Mouse (Mus musculus) neural tube, embryonic 13.5 days (tissue): Measurements from ENCODE around the gene Rnf150. TPM values are rescaled to one million over a fixed set of nuclear protein-coding genes. Genes with fewer than 3 reads are reported as not detected.

ENCODE experiments used
- ATAC-seq: fragments of 200-750 bp; cut with Nextera tagmentation; 2 replicates; pipeline ENCODE4 v1.8.0; 2017; ENCODE audit warnings: low read depth, mild to moderate bottlenecking, moderate TSS enrichment, moderate library complexity
- H3K27ac ChIP-seq: fragments of 300-500 bp; sonication (generic); replicated peaks from 2 replicates; pipeline ENCODE4 v1.5.1; 2015; ENCODE audit warnings: moderate library complexity, mild to moderate bottlenecking, inconsistent platforms
- H3K27me3 ChIP-seq: fragments of 300-500 bp; sonication (generic); 2 replicates; pipeline ENCODE4 v1.6.1; 2015; ENCODE audit warnings: mild to moderate bottlenecking, inconsistent platforms
- H3K36me3 ChIP-seq: fragments of 300-500 bp; sonication (generic); 2 replicates; pipeline ENCODE4 v1.6.1; 2015; ENCODE audit warnings: mild to moderate bottlenecking, inconsistent platforms
- H3K4me1 ChIP-seq: fragments of 300-500 bp; sonication (generic); replicated peaks from 2 replicates; pipeline ENCODE4 v1.6.1; 2015; ENCODE audit warnings: inconsistent platforms
- H3K4me2 ChIP-seq: fragments of 300-500 bp; sonication (generic); 2 replicates; pipeline ENCODE4 v1.6.1; 2015; ENCODE audit warnings: inconsistent platforms, mild to moderate bottlenecking, moderate library complexity
- H3K4me3 ChIP-seq: fragments of 300-500 bp; sonication (generic); 2 replicates; pipeline ENCODE4 v1.5.1; 2015; ENCODE audit warnings: mild to moderate bottlenecking, inconsistent platforms
- H3K9ac ChIP-seq: fragments of 300-500 bp; sonication (generic); 2 replicates; pipeline ENCODE4 v1.6.1; 2015; ENCODE audit warnings: moderate library complexity, mild to moderate bottlenecking, inconsistent platforms
- H3K9me3 ChIP-seq: fragments of 300-500 bp; sonication (generic); 2 replicates; pipeline ENCODE4 v1.6.1; 2016; ENCODE audit warnings: inconsistent platforms
- WGBS: fragments of 180-500 bp; shearing (Covaris S2); methylation state at CpG from one replicate; pipeline ENCODE4 v1.1.7; 2015; 5-methylcytosine and 5-hydroxymethylcytosine counted together
- polyA plus RNA-seq: library from polyadenylated mRNA; unstranded; fragments of >200 nt; fragmentation: Nextera tagmentation; extraction: Ambion mirVana; gene quantifications from 2 replicates; pipeline ENCODE4 v1.2.1, GENCODE M21; 2015

Gene Rnf150
- polyA plus RNA-seq, 1 experiment from 2014 or later: 3.0 TPM

DNA sequence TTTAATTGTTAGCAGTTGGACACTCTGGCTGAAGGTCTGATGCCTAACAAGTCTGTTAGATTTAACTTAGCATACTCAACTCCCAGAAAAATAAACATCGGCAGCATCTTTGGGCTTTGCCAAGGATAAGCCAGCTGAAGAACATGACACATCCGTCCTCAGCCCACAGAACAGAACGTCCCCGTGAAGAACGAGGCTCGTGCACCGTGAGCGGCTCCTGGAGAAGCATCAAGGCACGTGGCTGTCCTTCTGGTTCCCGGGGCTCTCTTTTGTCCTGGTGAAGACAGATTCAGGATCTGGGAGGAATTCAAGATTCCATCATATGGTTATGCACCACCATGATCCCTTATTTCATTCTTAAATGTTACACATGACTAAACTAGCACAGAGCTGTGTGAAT lies 175.4 kb downstream of the Rnf150 start:
- WGBS: 88% methylated on average over 10 of the region's 10 CpGs
- Histone ChIP-seq H3K4me2 (no peak overlapping the region), H3K9ac (no peak overlapping the region), H3K36me3 (peaks cover 18% of the 10 kb centered on the region; the same call in 1 of the 2 replicates), H3K9me3 (no peaks in the 10 kb centered on the region), H3K27me3 (no peaks in the 10 kb centered on the region), H3K4me1 (no peaks in the 10 kb centered on the region), H3K27ac (no peak overlapping the region), H3K4me3 (no peak overlapping the region)
- ATAC-seq: no peak

- 86% methylated on average over 4 of the region's 4 CpGs for WGBS
Measured at GRCm38 (mm10) chr8:83041440-83041839, 178.3 kb downstream of the Rnf150 start.

DNA sequence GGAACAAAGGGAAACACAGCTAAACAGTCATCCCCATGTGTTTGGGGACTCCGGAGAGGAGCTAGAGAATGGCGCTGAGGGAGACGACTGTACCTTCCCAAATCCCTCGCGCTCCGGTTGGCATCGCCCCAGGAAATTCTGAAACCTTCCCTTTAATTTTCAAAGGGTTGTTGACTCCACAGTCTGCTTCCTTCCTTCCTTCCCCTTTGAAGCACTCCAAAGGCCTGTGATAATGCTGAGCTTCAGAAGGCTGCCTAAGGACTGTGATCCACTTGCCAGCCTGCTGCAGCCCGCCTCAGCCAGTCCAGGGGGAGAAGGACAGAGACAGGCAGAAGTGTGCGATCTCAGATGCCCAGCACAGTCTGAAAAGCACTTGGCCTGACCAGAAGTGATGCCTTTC lies 183.8 kb downstream of the Rnf150 start:
- 91% methylated on average over 9 of the region's 9 CpGs for WGBS
- no peaks in the 10 kb centered on the region for H3K9me3 ChIP-seq
- no peaks in the 10 kb centered on the region for H3K27me3 ChIP-seq
- no peak overlapping the region for H3K9ac ChIP-seq
- H3K27ac ChIP-seq: no peak overlapping the region; the same call in 1 of the 2 replicates
- no peaks in the 10 kb centered on the region for H3K36me3 ChIP-seq
- no peak overlapping the region for H3K4me3 ChIP-seq
- no peak for ATAC-seq
- no peak overlapping the region for H3K4me2 ChIP-seq
- peaks cover 14% of the 10 kb centered on the region for H3K4me1 ChIP-seq

More at GRCm38 (mm10) chr8:83041440-83041839, 178.3 kb downstream of the Rnf150 start:
- no peak overlapping the region for H3K4me2 ChIP-seq
- no peak for ATAC-seq
- H3K27ac ChIP-seq: no peak overlapping the region
- no peaks in the 10 kb centered on the region for H3K9me3 ChIP-seq
- H3K4me1 ChIP-seq: no peaks in the 10 kb centered on the region
- H3K36me3 ChIP-seq: peaks cover 11% of the 10 kb centered on the region; the same call in 1 of the 2 replicates
- no peaks in the 10 kb centered on the region for H3K27me3 ChIP-seq
- no peak overlapping the region for H3K9ac ChIP-seq
- no peak overlapping the region for H3K4me3 ChIP-seq

- Histone ChIP-seq H3K27ac (peak overlapping the region; percentile 61; the same call in 1 of the 2 replicates), H3K27me3 (no peaks in the 10 kb centered on the region), H3K9me3 (no peaks in the 10 kb centered on the region), H3K4me2 (no peak overlapping the region), H3K4me1 (peaks cover 16% of the 10 kb centered on the region), H3K36me3 (no peaks in the 10 kb centered on the region), H3K4me3 (no peak overlapping the region), H3K9ac (no peak overlapping the region)
- WGBS: 63% methylated on average over 6 of the region's 6 CpGs
- ATAC-seq: no peak
Measured at GRCm38 (mm10) chr8:83048527-83048926, 185.4 kb downstream of the Rnf150 start.

DNA sequence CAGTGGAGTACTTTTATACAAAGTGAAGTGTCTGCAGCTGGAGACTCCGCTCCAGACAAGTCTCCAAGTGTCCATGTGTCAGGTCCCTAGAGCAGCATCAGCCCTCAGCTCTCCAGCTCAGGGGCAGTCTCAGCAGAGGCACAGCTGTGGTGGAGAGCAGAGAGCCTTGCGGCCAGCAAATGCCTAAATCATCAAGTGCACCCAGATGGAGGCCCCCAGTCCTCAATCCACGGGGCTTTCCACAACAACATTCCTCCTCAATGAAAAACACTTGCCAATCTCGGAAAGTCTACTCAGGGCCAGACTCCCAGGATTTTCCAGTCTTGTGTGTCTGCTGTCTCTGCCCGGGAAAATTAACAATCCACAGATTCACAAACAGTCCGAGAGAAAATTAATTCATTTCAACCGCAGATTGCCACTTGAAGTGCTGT lies 186.0 kb downstream of the Rnf150 start:
- Histone ChIP-seq H3K4me2 (no peak overlapping the region), H3K4me1 (peaks cover 21% of the 10 kb centered on the region), H3K27ac (peak overlapping the region; percentile 61; the same call in 1 of the 2 replicates), H3K9me3 (no peaks in the 10 kb centered on the region), H3K36me3 (no peaks in the 10 kb centered on the region), H3K4me3 (no peak overlapping the region), H3K9ac (no peak overlapping the region), H3K27me3 (no peaks in the 10 kb centered on the region)
- 0 out of 2 replicates have a peak, but pooled peaks have one; percentile 48 for ATAC-seq
- WGBS: 46% methylated on average over 7 of the region's 7 CpGs

DNA sequence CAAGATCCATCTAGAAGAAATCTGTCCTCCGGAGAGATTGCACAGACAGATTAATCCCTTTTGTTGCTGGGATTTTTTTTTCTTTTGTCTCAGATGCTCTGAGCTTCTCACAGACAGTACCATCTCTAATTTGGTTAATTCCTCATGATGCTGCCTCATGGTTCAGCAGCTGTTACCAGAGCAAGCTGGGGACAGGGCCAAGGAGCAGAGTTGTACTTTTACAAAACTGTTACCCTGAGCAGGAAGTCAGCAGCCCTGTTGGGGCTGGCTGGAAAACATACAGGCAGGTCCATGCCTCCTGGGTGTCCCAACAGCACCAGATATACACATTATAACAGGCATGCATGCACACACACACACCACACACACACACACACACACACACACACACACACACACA lies 186.5 kb downstream of the Rnf150 start:
- Histone ChIP-seq H3K9ac (no peak overlapping the region), H3K4me3 (no peak overlapping the region), H3K9me3 (no peaks in the 10 kb centered on the region), H3K36me3 (no peaks in the 10 kb centered on the region), H3K27ac (peak overlapping the region; percentile 61), H3K27me3 (no peaks in the 10 kb centered on the region), H3K4me2 (no peak overlapping the region), H3K4me1 (peaks cover 21% of the 10 kb centered on the region)
- ATAC-seq: no peak
- 34% methylated on average over 1 of the region's 1 CpGs for WGBS

GRCm38 (mm10) chr8:83052896-83053295 lies 189.7 kb downstream of the Rnf150 start:
- WGBS: 92% methylated on average over 4 of the region's 4 CpGs
- Histone ChIP-seq H3K9me3 (no peaks in the 10 kb centered on the region), H3K27me3 (no peaks in the 10 kb centered on the region), H3K4me1 (peaks cover 21% of the 10 kb centered on the region), H3K4me2 (no peak overlapping the region), H3K9ac (no peak overlapping the region), H3K36me3 (no peaks in the 10 kb centered on the region), H3K27ac (no peak overlapping the region), H3K4me3 (no peak overlapping the region)
- no peak for ATAC-seq

DNA sequence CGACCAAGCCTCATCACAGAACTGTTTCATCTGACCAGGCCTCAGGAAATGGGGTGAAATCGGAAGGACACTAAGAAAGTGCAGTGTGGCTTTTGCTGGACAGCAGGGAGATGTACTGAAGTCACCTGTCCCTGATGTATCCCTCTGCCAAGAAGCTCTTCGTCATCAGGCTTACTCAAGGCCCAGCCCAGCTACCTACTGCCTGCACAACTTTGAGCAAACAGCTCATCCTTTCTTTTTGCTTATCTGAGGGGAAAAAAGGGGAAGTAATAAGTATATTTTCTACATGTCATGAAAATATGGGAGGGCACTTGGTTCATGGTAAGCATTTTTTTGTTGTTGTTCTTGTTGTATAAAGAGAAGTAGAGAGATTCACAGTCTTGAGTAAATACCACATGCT lies 191.6 kb downstream of the Rnf150 start:
- Histone ChIP-seq H3K4me1 (peaks cover 7% of the 10 kb centered on the region), H3K9ac (no peak overlapping the region), H3K27me3 (no peaks in the 10 kb centered on the region), H3K27ac (no peak overlapping the region; the same call in 1 of the 2 replicates), H3K36me3 (no peaks in the 10 kb centered on the region), H3K4me3 (no peak overlapping the region), H3K9me3 (no peaks in the 10 kb centered on the region), H3K4me2 (no peak overlapping the region)
- ATAC-seq: no peak
- 92% methylated on average over 3 of the region's 3 CpGs for WGBS

- Histone ChIP-seq H3K27ac (no peak overlapping the region), H3K9ac (no peak overlapping the region), H3K27me3 (no peaks in the 10 kb centered on the region), H3K9me3 (no peaks in the 10 kb centered on the region), H3K4me2 (no peak overlapping the region), H3K4me1 (peaks cover 15% of the 10 kb centered on the region), H3K4me3 (no peak overlapping the region), H3K36me3 (no peaks in the 10 kb centered on the region)
- no peak for ATAC-seq
- WGBS: 75% methylated on average over 8 of the region's 8 CpGs
Measured at GRCm38 (mm10) chr8:83058951-83059350, 195.8 kb downstream of the Rnf150 start.

GRCm38 (mm10) chr8:83060076-83060475 lies 196.9 kb downstream of the Rnf150 start:
- Histone ChIP-seq H3K27ac (no peak overlapping the region), H3K9ac (no peak overlapping the region), H3K27me3 (no peaks in the 10 kb centered on the region), H3K36me3 (no peaks in the 10 kb centered on the region), H3K4me3 (no peak overlapping the region), H3K9me3 (no peaks in the 10 kb centered on the region), H3K4me2 (no peak overlapping the region), H3K4me1 (peaks cover 14% of the 10 kb centered on the region)
- no peak for ATAC-seq
- WGBS: 89% methylated on average over 2 of the region's 2 CpGs

GRCm38 (mm10) chr8:83061257-83061656 lies 198.1 kb downstream of the Rnf150 start:
- Histone ChIP-seq H3K36me3 (no peaks in the 10 kb centered on the region), H3K27me3 (no peaks in the 10 kb centered on the region), H3K9me3 (no peaks in the 10 kb centered on the region), H3K9ac (no peak overlapping the region), H3K4me2 (no peak overlapping the region), H3K4me1 (peaks cover 14% of the 10 kb centered on the region), H3K27ac (no peak overlapping the region), H3K4me3 (no peak overlapping the region)
- 76% methylated on average over 5 of the region's 5 CpGs for WGBS
- ATAC-seq: no peak; the same call in 1 of the 2 replicates

DNA sequence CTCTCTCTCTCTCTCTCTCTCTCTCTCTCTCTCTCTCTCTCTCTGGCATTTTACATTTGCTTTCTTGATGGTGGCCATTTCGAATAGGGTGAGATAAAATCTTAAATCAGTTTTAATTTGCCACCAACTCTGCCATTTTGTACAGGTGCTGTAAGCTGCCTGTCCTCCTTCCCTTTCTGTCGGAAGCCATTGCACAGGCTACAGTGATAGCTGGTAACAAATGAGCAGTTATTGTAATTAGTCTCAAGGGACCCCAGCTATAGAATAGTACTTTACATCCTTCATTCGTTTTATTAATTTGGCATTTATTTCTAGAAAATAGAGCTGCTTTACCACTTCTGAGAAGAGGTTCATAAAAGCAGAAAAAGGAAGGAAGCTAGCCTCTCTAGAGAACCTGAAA lies 198.7 kb downstream of the Rnf150 start:
- Histone ChIP-seq H3K9ac (no peak overlapping the region), H3K27ac (no peak overlapping the region), H3K4me1 (peaks cover 14% of the 10 kb centered on the region), H3K4me2 (no peak overlapping the region), H3K27me3 (no peaks in the 10 kb centered on the region), H3K4me3 (no peak overlapping the region), H3K9me3 (no peaks in the 10 kb centered on the region), H3K36me3 (no peaks in the 10 kb centered on the region)
- no peak for ATAC-seq
- 55% methylated on average over 3 of the region's 3 CpGs for WGBS

DNA sequence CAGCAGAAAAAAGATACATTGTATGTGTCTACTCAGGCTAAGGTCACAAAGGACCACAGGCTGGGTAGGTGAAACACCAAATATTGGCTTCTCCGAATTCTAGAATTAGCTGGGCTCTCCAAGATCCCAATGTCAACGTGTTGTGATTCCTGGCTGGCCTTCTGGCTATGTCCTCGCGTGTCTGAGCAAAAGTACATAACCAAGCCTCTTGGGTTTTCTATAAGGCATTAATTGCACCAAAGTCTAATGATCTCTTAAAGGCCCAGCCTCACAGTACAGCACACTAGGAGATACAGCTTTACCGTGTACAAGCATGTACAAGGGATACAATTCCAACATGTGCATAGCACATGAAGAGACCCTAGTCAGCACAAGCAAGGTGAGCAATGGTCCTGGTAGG lies 199.1 kb downstream of the Rnf150 start:
- no peaks in the 10 kb centered on the region for H3K9me3 ChIP-seq
- no peak overlapping the region for H3K27ac ChIP-seq
- no peak overlapping the region for H3K4me3 ChIP-seq
- peaks cover 14% of the 10 kb centered on the region for H3K4me1 ChIP-seq
- 73% methylated on average over 5 of the region's 5 CpGs for WGBS
- H3K36me3 ChIP-seq: no peaks in the 10 kb centered on the region
- no peak overlapping the region for H3K9ac ChIP-seq
- no peaks in the 10 kb centered on the region for H3K27me3 ChIP-seq
- no peak for ATAC-seq
- no peak overlapping the region for H3K4me2 ChIP-seq
